Mouse (Mus musculus): ENCODE data around the gene Tex48. TPM values are rescaled to one million over a fixed set of nuclear protein-coding genes. Genes with fewer than 3 reads are reported as not detected.
A peak's percentile ranks its signal among the peaks of the same experiment; 100 is the strongest.

The Tex48 gene
- total and polyA plus RNA-seq, 2 experiments from 2014 or later, result not detected

- H3K36me3 ChIP-seq (ENCODE audit: insufficient read depth, low read length), result peaks cover 8% of the 10 kb centered on the region
- WGBS, result 33% methylated on average over 16 of the region's 16 CpGs
- no peak for ATAC-seq
- no peaks in the 10 kb centered on the region for H3K9me3 ChIP-seq (ENCODE audit: low read length)
- no peaks in the 10 kb centered on the region for H3K27me3 ChIP-seq (ENCODE audit: insufficient read depth, low read length)
- no peak for TF ChIP-seq CTCF (IDR thresholded peaks at IDR 0.05; ENCODE audit: low read depth)
- H3K9ac ChIP-seq (replicated peaks; ENCODE audit: low read length), result 0 out of 2 replicates have a peak overlapping the region, but pooled peaks have one; percentile 59
- peak overlapping the region; percentile 93 for H3K4me2 ChIP-seq (ENCODE audit: low read depth, low read length)
- no peaks in the 10 kb centered on the region; the same call in 1 of the 2 replicates for H3K4me1 ChIP-seq (ENCODE audit: insufficient read depth, low read length)
- DNase-seq (ENCODE audit: low spot score), result no peak
- no peak overlapping the region for H3K4me3 ChIP-seq (ENCODE audit: low read length)
- no peak overlapping the region for H3K27ac ChIP-seq
Observed at GRCm38 (mm10) chr4:63557124-63558059, 64.8 kb downstream of the Tex48 start.

Other genes with a start within 250 kb of the Tex48 start
- gene Akna, start 219.1 kb downstream of the Tex48 start, total RNA-seq (2014; rRNA removed), result 7.2 and 8.1 TPM in 2 replicates
- gene Akna, start 219.1 kb downstream of the Tex48 start, polyA plus RNA-seq (2015; fragmentation: Nextera tagmentation; extraction: Ambion mirVana), result 2.7 and 3.2 TPM in 2 replicates
- gene Whrn, start 126.4 kb downstream of the Tex48 start, total RNA-seq (2014; rRNA removed), result 26.4 and 34.6 TPM in 2 replicates
- gene Whrn, start 126.4 kb downstream of the Tex48 start, polyA plus RNA-seq (2015; fragmentation: Nextera tagmentation; extraction: Ambion mirVana), result 4.7 TPM in 2 replicates
- 125 and 136 TPM in 2 replicates for gene Atp6v1g1, start 77.7 kb downstream of the Tex48 start, total RNA-seq (2014; rRNA removed)
- gene Atp6v1g1, start 77.7 kb downstream of the Tex48 start, polyA plus RNA-seq (2015; fragmentation: Nextera tagmentation; extraction: Ambion mirVana), result 357 and 367 TPM in 2 replicates
- gene Tmem268, start 63.6 kb downstream of the Tex48 start, total RNA-seq (2014; rRNA removed), result 3.2 and 7.9 TPM in 2 replicates
- 3.9 and 4.1 TPM in 2 replicates for gene Tmem268, start 63.6 kb downstream of the Tex48 start, polyA plus RNA-seq (2015; fragmentation: Nextera tagmentation; extraction: Ambion mirVana)
- gene Gm11213, start 17.2 kb downstream of the Tex48 start, total RNA-seq (2014; rRNA removed), result not detected in 2 replicates
- gene Gm11213, start 17.2 kb downstream of the Tex48 start, polyA plus RNA-seq (2015; fragmentation: Nextera tagmentation; extraction: Ambion mirVana), result not detected in 2 replicates
- gene Gm11214, start 41.0 kb upstream of the Tex48 start, total RNA-seq (2014; rRNA removed), result not detected in 2 replicates
- gene Gm11214, start 41.0 kb upstream of the Tex48 start, polyA plus RNA-seq (2015; fragmentation: Nextera tagmentation; extraction: Ambion mirVana), result not detected in 2 replicates
- 0.26 TPM in 1 of 2 replicates, not detected in the other for gene Tnfsf15, start 122.7 kb upstream of the Tex48 start, total RNA-seq (2014; rRNA removed)
- gene Tnfsf15, start 122.7 kb upstream of the Tex48 start, polyA plus RNA-seq (2015; fragmentation: Nextera tagmentation; extraction: Ambion mirVana), result 0.04 TPM in 1 of 2 replicates, not detected in the other
- gene Tnfsf8, start 238.9 kb upstream of the Tex48 start, total RNA-seq (2014; rRNA removed), result not detected in 2 replicates
- 0.04 and 0.10 TPM in 2 replicates for gene Tnfsf8, start 238.9 kb upstream of the Tex48 start, polyA plus RNA-seq (2015; fragmentation: Nextera tagmentation; extraction: Ambion mirVana)